Mouse (Mus musculus) spleen, adult 2 months (tissue): ENCODE data around the gene Efcc1.

Experiments used
- CTCF ChIP-seq: fragments of 200-500 bp; IDR thresholded peaks from 2 replicates; pipeline ENCODE4 v1.5.1; 2011; ENCODE audit warnings: mild to moderate bottlenecking, inconsistent platforms; ENCODE audit not compliant: insufficient read depth, insufficient read length, insufficient replicate concordance; ENCODE audit errors: extremely low read depth
- POLR2A ChIP-seq: fragments of 200-500 bp; IDR thresholded peaks from 2 replicates; pipeline ENCODE4 v1.6.1; 2011; ENCODE audit warnings: low read depth, low read length, inconsistent platforms

DNA sequence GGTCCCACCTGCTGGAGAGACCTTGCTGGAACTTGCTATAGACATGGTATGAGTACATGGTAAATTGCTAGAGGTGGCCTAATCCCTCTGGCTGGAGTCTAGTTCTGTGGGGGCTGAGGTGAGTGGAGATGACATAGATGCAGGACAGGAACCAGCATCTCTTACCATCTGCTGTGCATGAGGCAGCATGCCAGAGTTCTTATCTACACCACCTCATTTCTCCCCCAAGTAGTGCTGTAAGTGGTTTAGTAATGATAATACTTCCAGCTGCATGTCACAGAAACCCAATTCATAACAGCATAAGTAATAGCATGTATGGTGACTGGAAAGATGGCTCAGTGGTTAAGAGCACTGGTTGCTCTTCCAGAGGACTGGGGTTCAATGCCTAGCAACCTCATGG lies 9.8 kb downstream of the Efcc1 start:
- TF ChIP-seq CTCF (no peak), POLR2A (no peak)
